In genomic region chr8:6140090-6140489, GRCm38 (mm10) we compare ENCODE assay signal across 16 mouse cellular contexts.
DNase-seq lines count a peak whose midpoint lies in the region; ATAC-seq lines count a peak whose summit lies in the region.
"Had no signal": no experiment of that assay in that cellular context is flagged by ENCODE, and none has a peak within 500 bp of the region (broad histone marks: within the 10 kb centered on the region; RNA-seq: fewer than 3 reads in every experiment).

No protein-coding gene starts in this region.

- no peak for DNase-seq in cerebellum, adult 18-20 months
- DNase-seq in urinary bladder, adult 18-20 months (ENCODE audit: low spot score in 2 of 2), result no peak
- DNase-seq in yolk sac, embryonic 10.5 days (ENCODE audit: low spot score), result no peak
- DNase-seq: adrenal gland, adult 2 months; adrenal gland, postnatal 10 days; adrenal gland, postnatal 25 days; cerebellum, adult 11 months; cerebellum, adult 2 months; cerebellum, adult 9-10 months; cerebellum, postnatal 10 days; cerebellum, postnatal 36 days; forebrain, postnatal 0 days had no signal

- peak; percentile 97 for ATAC-seq in granulocyte monocyte progenitor cell, adult 5-6 weeks (replicated peaks; ENCODE audit: poor library complexity, severe bottlenecking)
- peak; percentile 81 for ATAC-seq in megakaryocyte, adult 5-6 weeks (ENCODE audit: poor library complexity, severe bottlenecking)
- ATAC-seq: forebrain, embryonic 13.5 days; forebrain, embryonic 15.5 days; forebrain, postnatal 0 days had no signal
